Mouse (Mus musculus): ENCODE results near the gene Olfr625-ps1. TPM values are rescaled to one million over a fixed set of nuclear protein-coding genes. Genes with fewer than 3 reads are reported as not detected.
"Not testable (repeated sequence)": the region's sequence is repeated elsewhere in the genome, so short reads cannot be mapped to it uniquely, and the experiment has no call there.

Gene Olfr625-ps1
- polyA plus RNA-seq, 1 experiment = not detected

- Histone ChIP-seq H3K36me3 (ENCODE audit: control insufficient read depth, insufficient read depth) (no peaks in the 10 kb centered on the region), H3K27me3 (ENCODE audit: control insufficient read depth, insufficient read depth, insufficient read length) (no peaks in the 10 kb centered on the region), H3K79me3 (ENCODE audit: low read depth) (no peaks in the 10 kb centered on the region), H3ac (ENCODE audit: control insufficient read depth, insufficient read length, low read depth) (no peak overlapping the region), H3K4me3 (ENCODE audit: insufficient read depth, poor library complexity, severe bottlenecking) (no peak overlapping the region), H3K79me2 (ENCODE audit: control insufficient read depth, insufficient read depth) (no peaks in the 10 kb centered on the region)
- TF ChIP-seq CEBPB (IDR thresholded peaks at IDR 0.05; ENCODE audit: low read depth) (no peak), MYOG (IDR thresholded peaks at IDR 0.05; ENCODE audit: control insufficient read depth, extremely low read depth, insufficient read length) (no peak), MYOD1 (IDR thresholded peaks at IDR 0.05; ENCODE audit: control insufficient read depth, insufficient read length, low read depth) (no peak), MAX (IDR thresholded peaks at IDR 0.05) (no peak), USF1 (IDR thresholded peaks at IDR 0.05; ENCODE audit: low read depth) (no peak), FOSL1 (IDR thresholded peaks at IDR 0.05; ENCODE audit: insufficient read depth, low read length, poor library complexity, severe bottlenecking) (no peak), CTCF (IDR thresholded peaks at IDR 0.05; ENCODE audit: control insufficient read depth, insufficient read depth, insufficient read length) (no peak)
These were observed 16.9 kb downstream of the Olfr625-ps1 start for GRCm38 (mm10) chr7:103699469-103699868.

- TF ChIP-seq MYOD1 (IDR thresholded peaks at IDR 0.05; ENCODE audit: control insufficient read depth, insufficient read length, low read depth) (no peak), CTCF (IDR thresholded peaks at IDR 0.05; ENCODE audit: control insufficient read depth, insufficient read depth, insufficient read length) (no peak), FOSL1 (IDR thresholded peaks at IDR 0.05; ENCODE audit: insufficient read depth, low read length, poor library complexity, severe bottlenecking) (no peak), CEBPB (IDR thresholded peaks at IDR 0.05; ENCODE audit: low read depth) (no peak), MAX (IDR thresholded peaks at IDR 0.05) (no peak), USF1 (IDR thresholded peaks at IDR 0.05; ENCODE audit: low read depth) (no peak), MYOG (IDR thresholded peaks at IDR 0.05; ENCODE audit: control insufficient read depth, extremely low read depth, insufficient read length) (no peak)
- H3K79me2 ChIP-seq (ENCODE audit: control insufficient read depth, insufficient read depth) = no peaks in the 10 kb centered on the region
These were observed 29.5 kb downstream of the Olfr625-ps1 start for GRCm38 (mm10) chr7:103712024-103712423.

GRCm38 (mm10) chr7:103714371-103714770, 31.9 kb downstream of the Olfr625-ps1 start, which contains the start of gene Olfr243:
TSS of gene Olfr243 (plus strand) at chr7:103714671.
- H3K79me3 ChIP-seq (ENCODE audit: low read depth) = no peaks in the 10 kb centered on the region
- H3ac ChIP-seq (ENCODE audit: control insufficient read depth, insufficient read length, low read depth) = no peak within 1 kb of the TSS
- H3K79me2 ChIP-seq (ENCODE audit: control insufficient read depth, insufficient read depth) = no peaks in the 10 kb centered on the region
- TF ChIP-seq FOSL1 (IDR thresholded peaks at IDR 0.05; ENCODE audit: insufficient read depth, low read length, poor library complexity, severe bottlenecking) (no peak), MYOD1 (IDR thresholded peaks at IDR 0.05; ENCODE audit: control insufficient read depth, insufficient read length, low read depth) (no peak), CTCF (IDR thresholded peaks at IDR 0.05; ENCODE audit: control insufficient read depth, insufficient read depth, insufficient read length) (no peak), MYOG (IDR thresholded peaks at IDR 0.05; ENCODE audit: control insufficient read depth, extremely low read depth, insufficient read length) (no peak), USF1 (IDR thresholded peaks at IDR 0.05; ENCODE audit: low read depth) (no peak), CEBPB (IDR thresholded peaks at IDR 0.05; ENCODE audit: low read depth) (no peak), MAX (IDR thresholded peaks at IDR 0.05) (no peak)
- no peaks in the 10 kb centered on the region for H3K36me3 ChIP-seq (ENCODE audit: control insufficient read depth, insufficient read depth)
- no peaks in the 10 kb centered on the region for H3K27me3 ChIP-seq (ENCODE audit: control insufficient read depth, insufficient read depth, insufficient read length)
- H3K4me3 ChIP-seq (ENCODE audit: insufficient read depth, poor library complexity, severe bottlenecking) = no peak within 1 kb of the TSS

More at GRCm38 (mm10) chr7:103712024-103712423, 29.5 kb downstream of the Olfr625-ps1 start:
- no peak overlapping the region for H3ac ChIP-seq (ENCODE audit: control insufficient read depth, insufficient read length, low read depth)
- no peaks in the 10 kb centered on the region for H3K36me3 ChIP-seq (ENCODE audit: control insufficient read depth, insufficient read depth)
- H3K27me3 ChIP-seq (ENCODE audit: control insufficient read depth, insufficient read depth, insufficient read length) = no peaks in the 10 kb centered on the region
- H3K79me3 ChIP-seq (ENCODE audit: low read depth) = no peaks in the 10 kb centered on the region
- H3K4me3 ChIP-seq (ENCODE audit: insufficient read depth, poor library complexity, severe bottlenecking) = no peak overlapping the region

- not testable (repeated sequence) for H3K79me3 ChIP-seq (ENCODE audit: low read depth); H3K36me3 ChIP-seq (ENCODE audit: control insufficient read depth, insufficient read depth); H3K79me2 ChIP-seq (ENCODE audit: control insufficient read depth, insufficient read depth)
These were observed 33.9 kb downstream of the Olfr625-ps1 start for GRCm38 (mm10) chr7:103716398-103716797.

GRCm38 (mm10) chr7:103730074-103730473, 47.6 kb downstream of the Olfr625-ps1 start, which contains the start of gene Olfr628:
TSS of gene Olfr628 (plus strand) at chr7:103730374.
- Histone ChIP-seq H3K36me3 (ENCODE audit: control insufficient read depth, insufficient read depth) (no peaks in the 10 kb centered on the region), H3K79me3 (ENCODE audit: low read depth) (no peaks in the 10 kb centered on the region), H3K27me3 (ENCODE audit: control insufficient read depth, insufficient read depth, insufficient read length) (no peaks in the 10 kb centered on the region), H3K79me2 (ENCODE audit: control insufficient read depth, insufficient read depth) (no peaks in the 10 kb centered on the region), H3K4me3 (ENCODE audit: insufficient read depth, poor library complexity, severe bottlenecking) (no peak within 1 kb of the TSS), H3ac (ENCODE audit: control insufficient read depth, insufficient read length, low read depth) (no peak within 1 kb of the TSS)
- TF ChIP-seq MYOG (IDR thresholded peaks at IDR 0.05; ENCODE audit: control insufficient read depth, extremely low read depth, insufficient read length) = no peak
- no peak for TF ChIP-seq CEBPB (IDR thresholded peaks at IDR 0.05; ENCODE audit: low read depth)
- no peak for TF ChIP-seq MYOD1 (IDR thresholded peaks at IDR 0.05; ENCODE audit: control insufficient read depth, insufficient read length, low read depth)
- no peak for TF ChIP-seq USF1 (IDR thresholded peaks at IDR 0.05; ENCODE audit: low read depth)
- TF ChIP-seq FOSL1 (IDR thresholded peaks at IDR 0.05; ENCODE audit: insufficient read depth, low read length, poor library complexity, severe bottlenecking) = no peak
- no peak for TF ChIP-seq MAX (IDR thresholded peaks at IDR 0.05)
- no peak for TF ChIP-seq CTCF (IDR thresholded peaks at IDR 0.05; ENCODE audit: control insufficient read depth, insufficient read depth, insufficient read length)

More at GRCm38 (mm10) chr7:103716398-103716797, 33.9 kb downstream of the Olfr625-ps1 start:
- H3K27me3 ChIP-seq (ENCODE audit: control insufficient read depth, insufficient read depth, insufficient read length); H3K4me3 ChIP-seq (ENCODE audit: insufficient read depth, poor library complexity, severe bottlenecking); H3ac ChIP-seq (ENCODE audit: control insufficient read depth, insufficient read length, low read depth): not testable (repeated sequence)

Other genes with a start within 250 kb of the Olfr625-ps1 start
- not detected for gene Olfr605, start 237.3 kb upstream of the Olfr625-ps1 start, polyA plus RNA-seq (2012; fragmentation: generic; extraction: Trizol)
- not detected for gene Olfr606, start 233.7 kb upstream of the Olfr625-ps1 start, polyA plus RNA-seq (2012; fragmentation: generic; extraction: Trizol)
- gene Olfr607, start 218.6 kb upstream of the Olfr625-ps1 start, polyA plus RNA-seq (2012; fragmentation: generic; extraction: Trizol) = not detected
- gene Olfr608, start 212.8 kb upstream of the Olfr625-ps1 start, polyA plus RNA-seq (2012; fragmentation: generic; extraction: Trizol) = not detected
- not detected for gene Olfr609, start 184.7 kb upstream of the Olfr625-ps1 start, polyA plus RNA-seq (2012; fragmentation: generic; extraction: Trizol)
- gene Olfr610, start 170.6 kb upstream of the Olfr625-ps1 start, polyA plus RNA-seq (2012; fragmentation: generic; extraction: Trizol) = not detected
- gene Olfr611, start 161.9 kb upstream of the Olfr625-ps1 start, polyA plus RNA-seq (2012; fragmentation: generic; extraction: Trizol) = not detected
- gene Olfr612, start 140.0 kb upstream of the Olfr625-ps1 start, polyA plus RNA-seq (2012; fragmentation: generic; extraction: Trizol) = not detected
- gene Olfr613, start 134.6 kb upstream of the Olfr625-ps1 start, polyA plus RNA-seq (2012; fragmentation: generic; extraction: Trizol) = not detected
- not detected for gene Olfr615, start 126.6 kb upstream of the Olfr625-ps1 start, polyA plus RNA-seq (2012; fragmentation: generic; extraction: Trizol)
- gene Olfr616, start 113.6 kb upstream of the Olfr625-ps1 start, polyA plus RNA-seq (2012; fragmentation: generic; extraction: Trizol) = not detected
- not detected for gene Olfr617, start 109.7 kb upstream of the Olfr625-ps1 start, polyA plus RNA-seq (2012; fragmentation: generic; extraction: Trizol)
- not detected for gene Olfr618, start 92.6 kb upstream of the Olfr625-ps1 start, polyA plus RNA-seq (2012; fragmentation: generic; extraction: Trizol)
- not detected for gene Olfr619, start 82.1 kb upstream of the Olfr625-ps1 start, polyA plus RNA-seq (2012; fragmentation: generic; extraction: Trizol)
- gene Olfr620, start 70.2 kb upstream of the Olfr625-ps1 start, polyA plus RNA-seq (2012; fragmentation: generic; extraction: Trizol) = not detected
- gene Olfr622, start 40.0 kb upstream of the Olfr625-ps1 start, polyA plus RNA-seq (2012; fragmentation: generic; extraction: Trizol) = not detected
- gene Olfr623, start 19.0 kb upstream of the Olfr625-ps1 start, polyA plus RNA-seq (2012; fragmentation: generic; extraction: Trizol) = not detected
- under 0.01 TPM for gene Olfr624, start 11.5 kb upstream of the Olfr625-ps1 start, polyA plus RNA-seq (2012; fragmentation: generic; extraction: Trizol)
- gene Olfr243, start 32.0 kb downstream of the Olfr625-ps1 start, polyA plus RNA-seq (2012; fragmentation: generic; extraction: Trizol) = not detected
- not detected for gene Olfr628, start 47.7 kb downstream of the Olfr625-ps1 start, polyA plus RNA-seq (2012; fragmentation: generic; extraction: Trizol)
- not detected for gene Olfr629, start 62.2 kb downstream of the Olfr625-ps1 start, polyA plus RNA-seq (2012; fragmentation: generic; extraction: Trizol)
- gene Olfr630, start 74.6 kb downstream of the Olfr625-ps1 start, polyA plus RNA-seq (2012; fragmentation: generic; extraction: Trizol) = not detected
- gene Olfr69, start 88.9 kb downstream of the Olfr625-ps1 start, polyA plus RNA-seq (2012; fragmentation: generic; extraction: Trizol) = not detected
- not detected for gene Olfr68, start 97.0 kb downstream of the Olfr625-ps1 start, polyA plus RNA-seq (2012; fragmentation: generic; extraction: Trizol)
- gene Olfr67, start 109.1 kb downstream of the Olfr625-ps1 start, polyA plus RNA-seq (2012; fragmentation: generic; extraction: Trizol) = not detected
- not detected for gene Hbb-bt, start 131.3 kb downstream of the Olfr625-ps1 start, polyA plus RNA-seq (2012; fragmentation: generic; extraction: Trizol)
- not detected for gene Hbb-bs, start 145.4 kb downstream of the Olfr625-ps1 start, polyA plus RNA-seq (2012; fragmentation: generic; extraction: Trizol)
- gene Hbb-bh2, start 157.8 kb downstream of the Olfr625-ps1 start, polyA plus RNA-seq (2012; fragmentation: generic; extraction: Trizol) = not detected
- gene Hbb-bh1, start 160.4 kb downstream of the Olfr625-ps1 start, polyA plus RNA-seq (2012; fragmentation: generic; extraction: Trizol) = not detected
- not detected for gene Hbb-y, start 170.5 kb downstream of the Olfr625-ps1 start, polyA plus RNA-seq (2012; fragmentation: generic; extraction: Trizol)
- gene Olfr66, start 203.5 kb downstream of the Olfr625-ps1 start, polyA plus RNA-seq (2012; fragmentation: generic; extraction: Trizol) = not detected
- gene Olfr64, start 211.8 kb downstream of the Olfr625-ps1 start, polyA plus RNA-seq (2012; fragmentation: generic; extraction: Trizol) = not detected
- gene Olfr65, start 220.8 kb downstream of the Olfr625-ps1 start, polyA plus RNA-seq (2012; fragmentation: generic; extraction: Trizol) = not detected
- gene Olfr631, start 246.1 kb downstream of the Olfr625-ps1 start, polyA plus RNA-seq (2012; fragmentation: generic; extraction: Trizol) = not detected